Mouse (Mus musculus): ENCODE data around the gene Cmtm4.

GRCm38 (mm10) chr8:104346706-104347105, 48.9 kb downstream of the Cmtm4 start:
- TF ChIP-seq CTCF (conservative IDR thresholded peaks at IDR 0.05; ENCODE audit: insufficient read depth, insufficient read length, low read depth, low read length) (no peak), POLR2A (IDR thresholded peaks at IDR 0.05; ENCODE audit: low read depth, low read length) (no peak)
